Mouse (Mus musculus) midbrain, embryonic 15.5 days (tissue): Measurements from ENCODE around the gene Astn2. TPM values are rescaled to one million over a fixed set of nuclear protein-coding genes. Genes with fewer than 3 reads are reported as not detected.

Experiments
- ATAC-seq: fragments of 200-750 bp; cut with Nextera tagmentation; replicated peaks from 2 replicates; pipeline ENCODE4 v1.8.0; 2017; ENCODE audit warnings: moderate TSS enrichment
- H3K27ac ChIP-seq: fragments of 300-500 bp; sonication (generic); 2 replicates; pipeline ENCODE4 v1.5.1; 2015; ENCODE audit warnings: mild to moderate bottlenecking, inconsistent platforms
- H3K27me3 ChIP-seq: fragments of 300-500 bp; sonication (generic); replicated peaks from 2 replicates; pipeline ENCODE4 v1.6.1; 2015; ENCODE audit warnings: inconsistent platforms
- H3K36me3 ChIP-seq: fragments of 300-500 bp; sonication (generic); replicated peaks from 2 replicates; pipeline ENCODE4 v1.6.1; 2015; ENCODE audit warnings: inconsistent platforms
- H3K4me1 ChIP-seq: fragments of 300-500 bp; sonication (generic); 2 replicates; pipeline ENCODE4 v1.6.1; 2015; ENCODE audit warnings: inconsistent platforms
- H3K4me2 ChIP-seq: fragments of 300-500 bp; sonication (generic); 2 replicates; pipeline ENCODE4 v1.6.1; 2015; ENCODE audit warnings: inconsistent platforms, mild to moderate bottlenecking, moderate library complexity
- H3K4me3 ChIP-seq: fragments of 300-500 bp; sonication (generic); 2 replicates; pipeline ENCODE4 v1.5.1; 2015; ENCODE audit warnings: mild to moderate bottlenecking, inconsistent platforms
- H3K9ac ChIP-seq: fragments of 300-500 bp; sonication (generic); 2 replicates; pipeline ENCODE4 v1.6.1; 2015; ENCODE audit warnings: mild to moderate bottlenecking, inconsistent platforms
- H3K9me3 ChIP-seq: fragments of 300-500 bp; sonication (generic); 2 replicates; pipeline ENCODE4 v1.6.1; 2016; ENCODE audit warnings: inconsistent platforms
- WGBS: fragments of 180-500 bp; shearing (Covaris S2); methylation state at CpG from one replicate; pipeline ENCODE4 v1.1.7; 2015; ENCODE audit warnings: mixed read lengths; 5-methylcytosine and 5-hydroxymethylcytosine counted together
- polyA plus RNA-seq: library from polyadenylated mRNA; unstranded; fragments of >200 nt; fragmentation: Nextera tagmentation; extraction: Ambion mirVana; gene quantifications from 2 replicates; pipeline ENCODE4 v1.2.1, GENCODE M21; 2015

Astn2 gene
- polyA plus RNA-seq, 1 experiment from 2014 or later = 4.0 TPM

DNA sequence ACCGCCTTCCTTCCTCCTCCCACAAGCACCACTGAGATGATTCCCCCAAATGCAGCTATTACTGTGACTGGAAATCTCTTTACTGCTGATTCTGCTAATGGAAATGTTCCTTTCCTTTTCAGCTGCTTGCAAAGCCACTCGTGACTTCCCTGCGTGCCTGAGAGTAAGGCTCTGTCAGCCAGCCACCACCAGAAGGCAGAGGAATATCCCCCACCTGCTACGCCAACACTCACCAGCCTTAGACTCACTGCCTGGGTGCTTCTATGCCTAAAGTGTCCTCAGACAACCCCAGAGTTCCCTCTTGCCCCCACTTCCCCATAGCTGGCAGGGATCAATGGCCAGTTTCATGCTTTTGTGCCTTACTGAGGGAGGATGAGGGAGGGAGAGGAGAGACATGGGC is 11.1 kb downstream of the Astn2 start:
- Histone ChIP-seq H3K27ac (no peak overlapping the region), H3K4me2 (no peak overlapping the region), H3K9me3 (no peaks in the 10 kb centered on the region), H3K9ac (no peak overlapping the region), H3K36me3 (no peaks in the 10 kb centered on the region), H3K27me3 (no peaks in the 10 kb centered on the region), H3K4me3 (no peak overlapping the region), H3K4me1 (peaks cover 4% of the 10 kb centered on the region; the same call in 1 of the 2 replicates)
- ATAC-seq = no peak
- 76% methylated on average over 4 of the region's 4 CpGs for WGBS

- H3K36me3 ChIP-seq = no peaks in the 10 kb centered on the region
- 0 out of 2 replicates have a peak, but pooled peaks have one; percentile 22 for ATAC-seq
- no peak overlapping the region for H3K4me3 ChIP-seq
- H3K4me1 ChIP-seq = peaks cover 4% of the 10 kb centered on the region; the same call in 1 of the 2 replicates
- no peak overlapping the region for H3K27ac ChIP-seq
- H3K4me2 ChIP-seq = no peak overlapping the region
- H3K27me3 ChIP-seq = no peaks in the 10 kb centered on the region
- no peaks in the 10 kb centered on the region for H3K9me3 ChIP-seq
- 12% methylated on average over 4 of the region's 4 CpGs for WGBS
- H3K9ac ChIP-seq = no peak overlapping the region
These were observed 13.9 kb downstream of the Astn2 start for GRCm38 (mm10) chr4:66390480-66390879.

- 31% methylated on average over 2 of the region's 2 CpGs for WGBS
- H3K4me1 ChIP-seq = peaks cover 10% of the 10 kb centered on the region
- H3K9ac ChIP-seq = no peak overlapping the region
- no peak overlapping the region for H3K4me2 ChIP-seq
- no peak overlapping the region for H3K27ac ChIP-seq
- no peaks in the 10 kb centered on the region for H3K36me3 ChIP-seq
- H3K27me3 ChIP-seq = no peaks in the 10 kb centered on the region
- no peaks in the 10 kb centered on the region for H3K9me3 ChIP-seq
- no peak overlapping the region for H3K4me3 ChIP-seq
- ATAC-seq = no peak
These were observed 25.8 kb downstream of the Astn2 start for GRCm38 (mm10) chr4:66378586-66378985.

- 0 out of 2 replicates have a peak, but pooled peaks cover 7% of the 10 kb centered on the region for H3K4me1 ChIP-seq
- 48% methylated on average over 3 of the region's 3 CpGs for WGBS
- no peak overlapping the region for H3K27ac ChIP-seq
- H3K4me3 ChIP-seq = no peak overlapping the region
- no peaks in the 10 kb centered on the region for H3K9me3 ChIP-seq
- no peak overlapping the region for H3K9ac ChIP-seq
- H3K4me2 ChIP-seq = no peak overlapping the region
- peak; percentile 59 for ATAC-seq
- H3K27me3 ChIP-seq = no peaks in the 10 kb centered on the region
- no peaks in the 10 kb centered on the region for H3K36me3 ChIP-seq
These were observed 33.8 kb downstream of the Astn2 start for GRCm38 (mm10) chr4:66370557-66371071.

DNA sequence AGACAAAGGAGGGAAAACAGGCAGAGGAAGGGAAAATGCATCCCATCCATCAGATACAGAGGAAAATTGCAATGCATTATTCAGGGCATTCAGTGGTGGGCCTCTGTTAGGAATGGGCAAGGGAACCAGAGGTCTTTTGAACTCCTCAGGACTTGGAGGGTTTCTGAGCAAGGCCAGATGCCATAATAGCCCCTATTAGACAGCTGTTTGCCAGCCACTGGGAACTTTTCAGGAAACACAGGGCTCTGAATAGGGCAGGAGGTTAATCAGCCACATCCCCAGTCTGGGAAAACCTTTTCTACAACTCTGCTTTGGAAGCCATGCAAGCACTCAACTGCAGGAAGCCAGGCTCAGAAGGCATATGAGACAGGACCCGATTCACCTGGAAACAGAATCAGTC is 38.9 kb downstream of the Astn2 start:
- no peaks in the 10 kb centered on the region for H3K9me3 ChIP-seq
- H3K4me3 ChIP-seq = no peak overlapping the region
- H3K4me2 ChIP-seq = no peak overlapping the region
- no peaks in the 10 kb centered on the region for H3K27me3 ChIP-seq
- H3K9ac ChIP-seq = no peak overlapping the region
- H3K36me3 ChIP-seq = no peaks in the 10 kb centered on the region
- no peak overlapping the region for H3K27ac ChIP-seq
- H3K4me1 ChIP-seq = 0 out of 2 replicates have a peak, but pooled peaks cover 4% of the 10 kb centered on the region
- ATAC-seq = no peak
- 81% methylated on average over 1 of the region's 1 CpGs for WGBS

DNA sequence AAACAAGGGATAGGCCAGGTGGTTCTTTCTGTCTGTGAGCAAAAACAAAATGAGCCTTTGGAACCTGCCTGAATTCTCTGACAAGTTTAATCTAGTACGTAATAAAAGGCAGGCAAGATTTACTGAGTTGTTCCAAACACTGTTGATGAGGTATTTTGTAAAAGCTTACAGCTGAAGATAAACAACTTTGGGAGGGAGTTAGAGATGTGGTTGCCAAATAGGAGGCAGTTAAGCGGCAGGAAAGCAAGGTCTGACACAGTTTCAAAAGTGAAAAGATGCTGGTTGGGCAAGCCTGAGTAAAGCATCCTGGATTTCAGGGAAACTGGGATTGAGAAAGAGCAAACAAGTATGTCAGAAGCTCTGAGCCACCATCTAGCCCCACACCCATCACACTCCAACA is 59.8 kb downstream of the Astn2 start:
- H3K27me3 ChIP-seq = no peaks in the 10 kb centered on the region
- no peaks in the 10 kb centered on the region for H3K36me3 ChIP-seq
- WGBS = 88% methylated on average over 2 of the region's 2 CpGs
- H3K9ac ChIP-seq = no peak overlapping the region
- no peak overlapping the region for H3K4me2 ChIP-seq
- no peak overlapping the region for H3K4me3 ChIP-seq
- H3K4me1 ChIP-seq = no peaks in the 10 kb centered on the region
- ATAC-seq = no peak
- H3K9me3 ChIP-seq = no peaks in the 10 kb centered on the region
- no peak overlapping the region for H3K27ac ChIP-seq

DNA sequence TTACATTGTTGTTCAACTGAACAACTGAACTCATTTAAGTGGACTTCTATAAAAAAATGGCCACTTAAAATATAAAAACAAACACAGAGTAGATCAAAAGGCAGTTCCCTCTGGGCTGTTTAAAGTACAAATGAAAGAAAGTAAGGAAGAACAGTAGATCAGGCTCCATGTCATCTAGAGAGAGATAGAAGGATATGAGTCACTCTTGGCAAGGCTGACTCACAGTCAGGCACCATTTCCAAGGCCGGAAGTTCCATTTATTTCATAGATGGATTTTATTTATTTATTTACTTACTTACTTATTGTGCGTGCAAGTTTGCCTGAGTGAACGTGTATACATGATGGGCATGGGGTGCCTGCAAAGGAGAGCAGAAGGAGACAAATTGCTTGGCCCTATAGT is 67.0 kb downstream of the Astn2 start:
- H3K9me3 ChIP-seq = no peaks in the 10 kb centered on the region

DNA sequence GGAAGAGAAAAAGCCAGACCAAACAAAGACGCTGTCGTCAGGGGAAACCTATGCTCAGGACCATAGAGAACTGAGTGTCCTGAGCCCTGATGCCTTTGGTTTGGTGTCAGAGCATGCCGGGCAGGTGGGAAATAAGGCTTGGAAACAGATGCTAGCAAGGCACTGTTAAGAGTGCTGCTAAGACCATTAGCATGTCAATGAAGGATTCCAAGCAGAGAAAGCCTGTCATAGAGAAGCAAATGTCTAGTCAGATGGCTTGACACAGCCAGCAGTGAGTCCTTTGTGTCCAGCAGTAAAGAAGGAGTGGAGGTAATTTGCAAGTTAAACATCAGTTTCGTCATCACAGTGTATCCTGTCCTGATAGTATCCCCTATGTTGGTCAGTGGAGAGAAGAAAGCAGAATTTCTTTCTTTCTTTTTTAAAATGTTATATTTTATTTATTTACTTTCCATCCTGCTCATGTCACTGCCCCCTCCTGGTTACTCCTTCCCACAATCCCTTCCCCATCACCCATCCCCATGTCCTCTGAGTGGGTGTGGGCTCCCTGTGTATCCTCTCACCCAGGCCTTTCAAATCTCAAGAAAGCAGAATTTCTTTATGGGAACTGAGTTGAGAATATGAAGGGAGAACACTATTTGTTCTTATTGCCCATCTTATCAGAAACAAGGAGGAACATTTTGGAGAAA is 73.7 kb downstream of the Astn2 start:
- H3K27ac ChIP-seq = peak overlapping the region; percentile 63; the same call in 1 of the 2 replicates
- H3K4me2 ChIP-seq = no peak overlapping the region
- H3K4me3 ChIP-seq = no peak overlapping the region
- WGBS = 4% methylated on average over 4 of the region's 4 CpGs
- H3K27me3 ChIP-seq = no peaks in the 10 kb centered on the region
- H3K9ac ChIP-seq = no peak overlapping the region
- peak; percentile 79 for ATAC-seq
- H3K36me3 ChIP-seq = no peaks in the 10 kb centered on the region
- peaks cover 7% of the 10 kb centered on the region for H3K4me1 ChIP-seq
- H3K9me3 ChIP-seq = no peaks in the 10 kb centered on the region

More for the DNA sequence above, 67.0 kb downstream of the Astn2 start:
- H3K27me3 ChIP-seq = no peaks in the 10 kb centered on the region
- H3K4me1 ChIP-seq = no peaks in the 10 kb centered on the region
- no peak overlapping the region for H3K4me2 ChIP-seq
- H3K9ac ChIP-seq = no peak overlapping the region
- 87% methylated on average over 3 of the region's 3 CpGs for WGBS
- no peak overlapping the region for H3K4me3 ChIP-seq
- no peaks in the 10 kb centered on the region for H3K36me3 ChIP-seq
- H3K27ac ChIP-seq = no peak overlapping the region
- ATAC-seq = no peak

GRCm38 (mm10) chr4:66321051-66321450 is 83.4 kb downstream of the Astn2 start:
- WGBS = 89% methylated on average over 2 of the region's 2 CpGs

GRCm38 (mm10) chr4:66314806-66315484 is 89.5 kb downstream of the Astn2 start:
- Histone ChIP-seq H3K4me3 (no peak overlapping the region), H3K4me2 (no peak overlapping the region), H3K36me3 (no peaks in the 10 kb centered on the region), H3K9ac (no peak overlapping the region), H3K27me3 (no peaks in the 10 kb centered on the region), H3K4me1 (peaks cover 5% of the 10 kb centered on the region; the same call in 1 of the 2 replicates), H3K9me3 (no peaks in the 10 kb centered on the region), H3K27ac (no peak overlapping the region)
- 13% methylated on average over 8 of the region's 8 CpGs for WGBS
- ATAC-seq = no peak; the same call in none of the 2 replicates

More at GRCm38 (mm10) chr4:66321051-66321450, 83.4 kb downstream of the Astn2 start:
- H3K4me1 ChIP-seq = no peaks in the 10 kb centered on the region; the same call in 1 of the 2 replicates
- H3K9ac ChIP-seq = no peak overlapping the region
- ATAC-seq = no peak
- no peaks in the 10 kb centered on the region for H3K36me3 ChIP-seq
- no peaks in the 10 kb centered on the region for H3K9me3 ChIP-seq
- no peaks in the 10 kb centered on the region for H3K27me3 ChIP-seq
- no peak overlapping the region for H3K4me2 ChIP-seq
- H3K4me3 ChIP-seq = no peak overlapping the region
- no peak overlapping the region for H3K27ac ChIP-seq

- H3K4me2 ChIP-seq = no peak overlapping the region
- H3K27ac ChIP-seq = no peak overlapping the region
- no peaks in the 10 kb centered on the region for H3K27me3 ChIP-seq
- no peaks in the 10 kb centered on the region for H3K9me3 ChIP-seq
- no peak for ATAC-seq
- no peak overlapping the region for H3K4me3 ChIP-seq
- no peaks in the 10 kb centered on the region for H3K36me3 ChIP-seq
- H3K9ac ChIP-seq = no peak overlapping the region
- WGBS = 80% methylated on average over 1 of the region's 1 CpGs
- H3K4me1 ChIP-seq = peaks cover 5% of the 10 kb centered on the region; the same call in 1 of the 2 replicates
These were observed 91.7 kb downstream of the Astn2 start for GRCm38 (mm10) chr4:66312733-66313132.

DNA sequence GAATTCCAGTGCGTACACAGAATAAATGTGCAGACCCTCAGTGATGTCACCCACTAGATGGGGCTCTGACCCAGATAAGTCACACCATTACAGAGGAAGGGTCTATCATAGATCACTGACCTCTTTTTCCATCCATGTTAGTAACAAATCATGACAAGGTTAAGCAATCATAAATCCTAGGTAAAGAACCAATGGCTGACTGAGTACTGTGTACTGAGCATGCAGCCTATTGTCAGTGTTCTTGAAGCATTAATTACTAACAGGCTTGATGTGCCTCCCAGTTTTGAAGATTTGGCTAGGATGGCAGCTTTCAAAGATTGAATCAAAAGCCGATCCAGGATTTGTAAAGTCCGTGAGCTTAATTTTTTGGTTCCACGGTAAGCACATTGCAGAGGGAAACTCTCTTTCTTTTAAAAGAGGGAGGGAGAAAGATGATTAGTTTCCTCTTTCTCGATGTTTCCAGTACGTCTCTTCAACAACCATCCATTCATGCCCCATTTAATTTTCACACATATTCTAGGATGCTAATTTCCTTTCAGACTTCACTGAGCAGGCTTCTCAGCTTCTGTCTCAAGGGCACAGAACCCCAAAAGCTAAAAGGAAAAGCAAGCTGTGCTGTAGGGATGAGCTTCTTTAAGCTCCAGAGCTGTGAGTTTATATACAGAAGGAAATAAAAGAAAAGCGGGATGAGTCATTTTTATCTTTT is 93.9 kb downstream of the Astn2 start:
- H3K4me3 ChIP-seq = no peak overlapping the region
- no peak overlapping the region for H3K27ac ChIP-seq
- 0 out of 2 replicates have a peak, but pooled peaks have one; percentile 41 for ATAC-seq
- no peak overlapping the region for H3K4me2 ChIP-seq
- H3K4me1 ChIP-seq = peaks cover 5% of the 10 kb centered on the region; the same call in 1 of the 2 replicates
- H3K36me3 ChIP-seq = no peaks in the 10 kb centered on the region
- 70% methylated on average over 7 of the region's 7 CpGs for WGBS
- H3K9me3 ChIP-seq = no peaks in the 10 kb centered on the region
- no peaks in the 10 kb centered on the region for H3K27me3 ChIP-seq
- H3K9ac ChIP-seq = no peak overlapping the region
